Mouse (Mus musculus): Measurements from ENCODE around the gene Chd8. TPM values are rescaled to one million over a fixed set of nuclear protein-coding genes. Genes with fewer than 3 reads are reported as not detected.
A peak's percentile ranks its signal among the peaks of the same experiment; 100 is the strongest.

The Chd8 gene
- polyA plus RNA-seq, 1 experiment = 1.3 TPM

DNA sequence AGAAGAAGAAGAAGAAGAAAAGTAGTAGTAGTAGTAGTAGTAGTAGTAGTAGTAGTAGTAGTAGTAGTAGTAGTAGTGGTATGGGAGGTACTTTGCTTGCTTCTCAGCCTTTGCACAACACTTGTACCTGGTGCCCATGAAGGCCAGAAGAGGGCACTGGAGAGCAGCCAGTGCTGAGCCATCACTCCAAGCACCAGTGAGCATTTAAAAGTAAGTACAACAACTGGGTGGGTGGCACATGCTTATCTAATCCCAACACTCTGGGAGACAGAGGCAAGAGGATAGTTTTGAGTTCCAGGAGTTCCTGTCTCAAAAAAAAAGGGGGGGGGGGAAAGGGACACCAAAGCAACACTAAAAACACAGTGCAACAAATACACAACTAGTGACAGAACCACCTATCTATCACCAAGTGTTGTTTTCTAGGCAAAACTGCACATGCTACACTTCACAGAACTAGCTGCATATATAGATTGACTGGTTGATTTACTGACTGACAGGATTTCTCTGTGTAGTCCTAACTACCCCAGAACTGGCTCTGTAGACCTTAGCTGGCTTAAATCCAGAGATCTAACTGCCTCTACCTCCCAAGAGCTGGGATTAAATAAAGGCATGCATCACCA is 66.7 kb downstream of the Chd8 start:
- no peaks in the 10 kb centered on the region for H3K9me3 ChIP-seq (ENCODE audit: control insufficient read depth, low read length)
- no peaks in the 10 kb centered on the region for H3K27me3 ChIP-seq (ENCODE audit: control insufficient read depth)
- peaks cover 57% of the 10 kb centered on the region for H3K4me1 ChIP-seq (ENCODE audit: control insufficient read depth)
- H3K4me3 ChIP-seq (replicated peaks) = peak overlapping the region; percentile 1
- TF ChIP-seq TAL1 (IDR thresholded peaks at IDR 0.05; ENCODE audit: low read length) = no peak
- TF ChIP-seq GATA1 (IDR thresholded peaks at IDR 0.05; ENCODE audit: low read length) = no peak
- H3K36me3 ChIP-seq (ENCODE audit: control insufficient read depth) = peaks cover 59% of the 10 kb centered on the region

- H3K4me1 ChIP-seq (ENCODE audit: control insufficient read depth) = peaks cover 49% of the 10 kb centered on the region
- H3K27me3 ChIP-seq (ENCODE audit: control insufficient read depth) = no peaks in the 10 kb centered on the region
- no peaks in the 10 kb centered on the region for H3K9me3 ChIP-seq (ENCODE audit: control insufficient read depth, low read length)
- TF ChIP-seq GATA1 (IDR thresholded peaks at IDR 0.05; ENCODE audit: low read length) (no peak), TAL1 (IDR thresholded peaks at IDR 0.05; ENCODE audit: low read length) (no peak)
- peaks cover 61% of the 10 kb centered on the region for H3K36me3 ChIP-seq (ENCODE audit: control insufficient read depth)
- H3K4me3 ChIP-seq (replicated peaks) = no peak overlapping the region
These were observed 68.1 kb downstream of the Chd8 start for GRCm38 (mm10) chr14:52189519-52189918.

- TF ChIP-seq GATA1 (IDR thresholded peaks at IDR 0.05; ENCODE audit: low read length) = no peak
- no peak for TF ChIP-seq TAL1 (IDR thresholded peaks at IDR 0.05; ENCODE audit: low read length)
- Histone ChIP-seq H3K27me3 (ENCODE audit: control insufficient read depth) (no peaks in the 10 kb centered on the region), H3K9me3 (ENCODE audit: control insufficient read depth, low read length) (no peaks in the 10 kb centered on the region), H3K4me3 (replicated peaks) (no peak overlapping the region), H3K4me1 (ENCODE audit: control insufficient read depth) (peaks cover 43% of the 10 kb centered on the region), H3K36me3 (ENCODE audit: control insufficient read depth) (peaks cover 61% of the 10 kb centered on the region)
These were observed 68.8 kb downstream of the Chd8 start for GRCm38 (mm10) chr14:52188788-52189187.

GRCm38 (mm10) chr14:52166571-52166970 is 91.0 kb downstream of the Chd8 start:
- H3K4me1 ChIP-seq (ENCODE audit: control insufficient read depth) = no peaks in the 10 kb centered on the region
- no peaks in the 10 kb centered on the region for H3K9me3 ChIP-seq (ENCODE audit: control insufficient read depth, low read length)
- peaks cover 87% of the 10 kb centered on the region for H3K36me3 ChIP-seq (ENCODE audit: control insufficient read depth)
- no peak for TF ChIP-seq TAL1 (IDR thresholded peaks at IDR 0.05; ENCODE audit: low read length)
- TF ChIP-seq GATA1 (IDR thresholded peaks at IDR 0.05; ENCODE audit: low read length) = no peak
- H3K27me3 ChIP-seq (ENCODE audit: control insufficient read depth) = no peaks in the 10 kb centered on the region
- no peak overlapping the region for H3K4me3 ChIP-seq (replicated peaks)

GRCm38 (mm10) chr14:52160911-52161310 is 96.7 kb downstream of the Chd8 start:
- H3K9me3 ChIP-seq (ENCODE audit: control insufficient read depth, low read length) = no peaks in the 10 kb centered on the region
- H3K4me1 ChIP-seq (ENCODE audit: control insufficient read depth) = no peaks in the 10 kb centered on the region
- no peaks in the 10 kb centered on the region for H3K27me3 ChIP-seq (ENCODE audit: control insufficient read depth)
- H3K4me3 ChIP-seq (replicated peaks) = no peak overlapping the region
- peaks cover 79% of the 10 kb centered on the region for H3K36me3 ChIP-seq (ENCODE audit: control insufficient read depth)
- no peak for TF ChIP-seq TAL1 (IDR thresholded peaks at IDR 0.05; ENCODE audit: low read length)
- no peak for TF ChIP-seq GATA1 (IDR thresholded peaks at IDR 0.05; ENCODE audit: low read length)

- Histone ChIP-seq H3K27me3 (ENCODE audit: control insufficient read depth) (no peaks in the 10 kb centered on the region), H3K36me3 (ENCODE audit: control insufficient read depth) (peaks cover 22% of the 10 kb centered on the region)
These were observed 102.6 kb downstream of the Chd8 start for GRCm38 (mm10) chr14:52155008-52155407.

DNA sequence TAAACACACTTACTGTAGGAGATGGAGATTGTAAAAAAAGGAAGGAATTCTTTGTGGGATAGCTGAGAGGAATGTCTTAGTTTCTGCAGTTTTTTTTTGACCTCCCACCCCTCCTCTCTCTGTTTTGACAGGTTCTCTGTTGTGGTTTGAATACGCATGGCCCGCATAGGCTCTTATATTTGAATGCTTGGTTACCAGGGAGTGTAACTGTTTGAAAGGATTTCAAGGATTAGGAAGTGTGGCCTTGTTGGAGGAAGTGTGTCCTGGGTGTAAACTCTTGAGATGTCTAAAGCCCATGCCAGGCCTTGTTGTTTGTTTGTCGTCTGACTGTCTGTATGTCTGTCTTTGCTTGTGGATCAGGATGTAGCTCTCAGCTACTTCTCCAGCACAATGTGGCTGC is 105.0 kb downstream of the Chd8 start:
- H3K27me3 ChIP-seq (ENCODE audit: control insufficient read depth) = no peaks in the 10 kb centered on the region; the same call in 1 of the 2 replicates
- no peaks in the 10 kb centered on the region for H3K4me1 ChIP-seq (ENCODE audit: control insufficient read depth)
- H3K4me3 ChIP-seq (replicated peaks) = no peak overlapping the region
- H3K9me3 ChIP-seq (ENCODE audit: control insufficient read depth, low read length) = no peaks in the 10 kb centered on the region
- peaks cover under 1% of the 10 kb centered on the region for H3K36me3 ChIP-seq (ENCODE audit: control insufficient read depth)
- no peak for TF ChIP-seq TAL1 (IDR thresholded peaks at IDR 0.05; ENCODE audit: low read length)
- TF ChIP-seq GATA1 (IDR thresholded peaks at IDR 0.05; ENCODE audit: low read length) = no peak

More at GRCm38 (mm10) chr14:52155008-52155407, 102.6 kb downstream of the Chd8 start:
- Histone ChIP-seq H3K9me3 (ENCODE audit: control insufficient read depth, low read length) (no peaks in the 10 kb centered on the region), H3K4me3 (replicated peaks) (no peak overlapping the region), H3K4me1 (ENCODE audit: control insufficient read depth) (no peaks in the 10 kb centered on the region)
- TF ChIP-seq TAL1 (IDR thresholded peaks at IDR 0.05; ENCODE audit: low read length) (no peak), GATA1 (IDR thresholded peaks at IDR 0.05; ENCODE audit: low read length) (no peak)

DNA sequence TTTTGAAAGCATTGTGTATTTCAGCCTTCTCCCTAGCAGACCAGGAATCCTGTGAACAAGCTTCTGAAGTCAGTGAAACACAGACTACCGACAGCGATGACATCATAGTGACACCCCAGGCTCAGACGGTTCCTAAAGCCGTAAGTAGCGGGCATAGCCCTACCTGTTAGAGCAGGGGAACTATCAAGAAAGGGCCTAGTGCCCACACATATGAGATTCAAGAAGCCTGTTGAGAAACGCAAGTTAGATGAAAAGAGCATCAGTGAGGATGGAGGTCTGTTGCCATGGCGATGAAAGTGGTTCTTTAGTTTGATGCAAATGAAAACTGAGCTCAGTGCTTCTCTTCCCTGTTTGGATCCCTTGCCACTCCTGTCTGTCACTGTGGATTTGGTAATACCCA is 105.4 kb downstream of the Chd8 start:
- no peaks in the 10 kb centered on the region for H3K9me3 ChIP-seq (ENCODE audit: control insufficient read depth, low read length)
- no peaks in the 10 kb centered on the region; the same call in 1 of the 2 replicates for H3K27me3 ChIP-seq (ENCODE audit: control insufficient read depth)
- H3K4me3 ChIP-seq (replicated peaks) = no peak overlapping the region
- H3K4me1 ChIP-seq (ENCODE audit: control insufficient read depth) = no peaks in the 10 kb centered on the region
- TF ChIP-seq TAL1 (IDR thresholded peaks at IDR 0.05; ENCODE audit: low read length) = no peak
- no peak for TF ChIP-seq GATA1 (IDR thresholded peaks at IDR 0.05; ENCODE audit: low read length)
- no peaks in the 10 kb centered on the region for H3K36me3 ChIP-seq (ENCODE audit: control insufficient read depth)

GRCm38 (mm10) chr14:52149888-52150287 is 107.7 kb downstream of the Chd8 start:
- no peaks in the 10 kb centered on the region for H3K36me3 ChIP-seq (ENCODE audit: control insufficient read depth)
- no peaks in the 10 kb centered on the region for H3K4me1 ChIP-seq (ENCODE audit: control insufficient read depth)
- TF ChIP-seq TAL1 (IDR thresholded peaks at IDR 0.05; ENCODE audit: low read length) = no peak
- H3K4me3 ChIP-seq (replicated peaks) = no peak overlapping the region
- no peaks in the 10 kb centered on the region; the same call in 1 of the 2 replicates for H3K27me3 ChIP-seq (ENCODE audit: control insufficient read depth)
- H3K9me3 ChIP-seq (ENCODE audit: control insufficient read depth, low read length) = no peaks in the 10 kb centered on the region

Other genes starting within 250 kb of the Chd8 start
- gene Tmem253, start 242.1 kb downstream of the Chd8 start, polyA plus RNA-seq (2012) = not detected in 2 replicates
- 2.0 and 2.9 TPM in 2 replicates for gene Zfp219, start 237.0 kb downstream of the Chd8 start, polyA plus RNA-seq (2012)
- not detected in 2 replicates for gene Olfr221, start 215.3 kb downstream of the Chd8 start, polyA plus RNA-seq (2012)
- 1.5 and 2.8 TPM in 2 replicates for gene Hnrnpc, start 153.8 kb downstream of the Chd8 start, polyA plus RNA-seq (2012)
- not detected in 2 replicates for gene Rpgrip1, start 147.1 kb downstream of the Chd8 start, polyA plus RNA-seq (2012)
- 2.0 and 2.6 TPM in 2 replicates for gene Supt16, start 60.4 kb downstream of the Chd8 start, polyA plus RNA-seq (2012)
- 1.4 and 2.0 TPM in 2 replicates for gene Tox4, start 21.4 kb upstream of the Chd8 start, polyA plus RNA-seq (2012)
- gene Rab2b, start 21.8 kb upstream of the Chd8 start, polyA plus RNA-seq (2012) = 0.04 TPM in 1 of 2 replicates, not detected in the other
- gene Mettl3, start 47.3 kb upstream of the Chd8 start, polyA plus RNA-seq (2012) = 0.41 and 1.2 TPM in 2 replicates
- 0.01 TPM in 1 of 2 replicates, not detected in the other for gene Sall2, start 71.0 kb upstream of the Chd8 start, polyA plus RNA-seq (2012)
- gene Olfr1513, start 98.6 kb upstream of the Chd8 start, polyA plus RNA-seq (2012) = not detected in 2 replicates
- not detected in 2 replicates for gene Olfr1512, start 121.4 kb upstream of the Chd8 start, polyA plus RNA-seq (2012)
- not detected in 2 replicates for gene Olfr1511, start 139.6 kb upstream of the Chd8 start, polyA plus RNA-seq (2012)
- gene Olfr1510, start 156.6 kb upstream of the Chd8 start, polyA plus RNA-seq (2012) = not detected in 2 replicates
- not detected in 2 replicates for gene Olfr1509, start 185.2 kb upstream of the Chd8 start, polyA plus RNA-seq (2012)
- not detected in 2 replicates for gene Olfr1508, start 209.7 kb upstream of the Chd8 start, polyA plus RNA-seq (2012)
- not detected in 2 replicates for gene Olfr1507, start 238.0 kb upstream of the Chd8 start, polyA plus RNA-seq (2012)